Mouse (Mus musculus): ENCODE measurements around the gene Hspa2. TPM values are rescaled to one million over a fixed set of nuclear protein-coding genes. Genes with fewer than 3 reads are reported as not detected.

Gene Hspa2
- polyA plus RNA-seq, 1 experiment from 2014 or later: 7.7 TPM

- H3K4me3 ChIP-seq (ENCODE audit: low read length): no peak overlapping the region
- H3K4me2 ChIP-seq (replicated peaks; ENCODE audit: low read depth, low read length): no peak overlapping the region
- H3K27ac ChIP-seq (ENCODE audit: low read depth, low read length): no peak overlapping the region
- ATAC-seq (ENCODE audit: low FRiP score, low TSS enrichment): no peak
- H3K9me3 ChIP-seq (ENCODE audit: control insufficient read depth, low read length): no peaks in the 10 kb centered on the region
- H3K27me3 ChIP-seq (ENCODE audit: control insufficient read depth, insufficient read depth, low read length): no peaks in the 10 kb centered on the region
- no peaks in the 10 kb centered on the region for H3K36me3 ChIP-seq (ENCODE audit: control insufficient read depth, insufficient read depth, low read length)
- no peaks in the 10 kb centered on the region for H3K4me1 ChIP-seq (ENCODE audit: control insufficient read depth, insufficient read depth, low read length)
- WGBS: 87% methylated on average over 11 of the region's 12 CpGs
- no peak overlapping the region for H3K9ac ChIP-seq (ENCODE audit: low read depth, low read length)
These were observed 11.5 kb downstream of the Hspa2 start for GRCm38 (mm10) chr12:76415383-76416010.

GRCm38 (mm10) chr12:76417433-76417854 is 13.5 kb downstream of the Hspa2 start, which contains the start of gene Ppp1r36:
Ppp1r36 (plus strand) TSS chr12:76417538.
- 1% methylated on average over 37 of the region's 37 CpGs for WGBS
- H3K9ac ChIP-seq (ENCODE audit: low read depth, low read length): peak within 1 kb of the TSS; percentile 60
- H3K27me3 ChIP-seq (ENCODE audit: control insufficient read depth, insufficient read depth, low read length): no peaks in the 10 kb centered on the region
- no peaks in the 10 kb centered on the region for H3K4me1 ChIP-seq (ENCODE audit: control insufficient read depth, insufficient read depth, low read length)
- no peaks in the 10 kb centered on the region for H3K36me3 ChIP-seq (ENCODE audit: control insufficient read depth, insufficient read depth, low read length)
- no peaks in the 10 kb centered on the region for H3K9me3 ChIP-seq (ENCODE audit: control insufficient read depth, low read length)
- no peak within 1 kb of the TSS for H3K27ac ChIP-seq (ENCODE audit: low read depth, low read length)
- peak within 1 kb of the TSS; percentile 42 for H3K4me3 ChIP-seq (ENCODE audit: low read length)
- ATAC-seq (ENCODE audit: low FRiP score, low TSS enrichment): peak; percentile 91
- H3K4me2 ChIP-seq (replicated peaks; ENCODE audit: low read depth, low read length): peak within 1 kb of the TSS; percentile 73

- Histone ChIP-seq H3K9ac (ENCODE audit: low read depth, low read length) (no peak overlapping the region), H3K4me3 (ENCODE audit: low read length) (no peak overlapping the region), H3K9me3 (ENCODE audit: control insufficient read depth, low read length) (no peaks in the 10 kb centered on the region), H3K4me2 (replicated peaks; ENCODE audit: low read depth, low read length) (no peak overlapping the region), H3K4me1 (ENCODE audit: control insufficient read depth, insufficient read depth, low read length) (no peaks in the 10 kb centered on the region), H3K27ac (ENCODE audit: low read depth, low read length) (no peak overlapping the region), H3K36me3 (ENCODE audit: control insufficient read depth, insufficient read depth, low read length) (no peaks in the 10 kb centered on the region), H3K27me3 (ENCODE audit: control insufficient read depth, insufficient read depth, low read length) (no peaks in the 10 kb centered on the region)
- no peak for ATAC-seq (ENCODE audit: low FRiP score, low TSS enrichment)
- 94% methylated on average over 5 of the region's 5 CpGs for WGBS
These were observed 14.4 kb downstream of the Hspa2 start for GRCm38 (mm10) chr12:76418346-76418745.

GRCm38 (mm10) chr12:76425256-76425655 is 21.3 kb downstream of the Hspa2 start:
- H3K36me3 ChIP-seq (ENCODE audit: control insufficient read depth, insufficient read depth, low read length): no peaks in the 10 kb centered on the region
- ATAC-seq (ENCODE audit: low FRiP score, low TSS enrichment): no peak
- H3K27me3 ChIP-seq (ENCODE audit: control insufficient read depth, insufficient read depth, low read length): no peaks in the 10 kb centered on the region
- no peak overlapping the region for H3K9ac ChIP-seq (ENCODE audit: low read depth, low read length)
- WGBS: 94% methylated on average over 3 of the region's 3 CpGs
- no peak overlapping the region for H3K4me2 ChIP-seq (replicated peaks; ENCODE audit: low read depth, low read length)
- no peaks in the 10 kb centered on the region for H3K9me3 ChIP-seq (ENCODE audit: control insufficient read depth, low read length)
- H3K27ac ChIP-seq (ENCODE audit: low read depth, low read length): no peak overlapping the region
- H3K4me1 ChIP-seq (ENCODE audit: control insufficient read depth, insufficient read depth, low read length): no peaks in the 10 kb centered on the region
- H3K4me3 ChIP-seq (ENCODE audit: low read length): no peak overlapping the region

GRCm38 (mm10) chr12:76427546-76427945 is 23.6 kb downstream of the Hspa2 start:
- no peaks in the 10 kb centered on the region for H3K9me3 ChIP-seq (ENCODE audit: control insufficient read depth, low read length)
- H3K4me2 ChIP-seq (replicated peaks; ENCODE audit: low read depth, low read length): no peak overlapping the region
- no peak overlapping the region for H3K9ac ChIP-seq (ENCODE audit: low read depth, low read length)
- no peaks in the 10 kb centered on the region for H3K4me1 ChIP-seq (ENCODE audit: control insufficient read depth, insufficient read depth, low read length)
- no peak for ATAC-seq (ENCODE audit: low FRiP score, low TSS enrichment)
- H3K27ac ChIP-seq (ENCODE audit: low read depth, low read length): no peak overlapping the region
- no peak overlapping the region for H3K4me3 ChIP-seq (ENCODE audit: low read length)
- WGBS: 40% methylated on average over 5 of the region's 5 CpGs
- H3K27me3 ChIP-seq (ENCODE audit: control insufficient read depth, insufficient read depth, low read length): no peaks in the 10 kb centered on the region
- H3K36me3 ChIP-seq (ENCODE audit: control insufficient read depth, insufficient read depth, low read length): no peaks in the 10 kb centered on the region

GRCm38 (mm10) chr12:76430879-76431406 is 27.0 kb downstream of the Hspa2 start:
- Histone ChIP-seq H3K27ac (ENCODE audit: low read depth, low read length) (no peak overlapping the region), H3K4me3 (ENCODE audit: low read length) (no peak overlapping the region), H3K27me3 (ENCODE audit: control insufficient read depth, insufficient read depth, low read length) (peaks cover 3% of the 10 kb centered on the region; the same call in 1 of the 2 replicates), H3K9me3 (ENCODE audit: control insufficient read depth, low read length) (no peaks in the 10 kb centered on the region), H3K4me2 (replicated peaks; ENCODE audit: low read depth, low read length) (no peak overlapping the region), H3K36me3 (ENCODE audit: control insufficient read depth, insufficient read depth, low read length) (no peaks in the 10 kb centered on the region), H3K9ac (ENCODE audit: low read depth, low read length) (no peak overlapping the region), H3K4me1 (ENCODE audit: control insufficient read depth, insufficient read depth, low read length) (0 out of 2 replicates have a peak, but pooled peaks cover 2% of the 10 kb centered on the region)
- WGBS: 51% methylated on average over 5 of the region's 5 CpGs
- ATAC-seq (ENCODE audit: low FRiP score, low TSS enrichment): no peak

GRCm38 (mm10) chr12:76431431-76431830 is 27.5 kb downstream of the Hspa2 start:
- Histone ChIP-seq H3K9ac (ENCODE audit: low read depth, low read length) (no peak overlapping the region), H3K36me3 (ENCODE audit: control insufficient read depth, insufficient read depth, low read length) (no peaks in the 10 kb centered on the region), H3K4me3 (ENCODE audit: low read length) (no peak overlapping the region), H3K9me3 (ENCODE audit: control insufficient read depth, low read length) (no peaks in the 10 kb centered on the region), H3K4me1 (ENCODE audit: control insufficient read depth, insufficient read depth, low read length) (0 out of 2 replicates have a peak, but pooled peaks cover 2% of the 10 kb centered on the region), H3K27ac (ENCODE audit: low read depth, low read length) (no peak overlapping the region), H3K27me3 (ENCODE audit: control insufficient read depth, insufficient read depth, low read length) (peaks cover 3% of the 10 kb centered on the region; the same call in 1 of the 2 replicates), H3K4me2 (replicated peaks; ENCODE audit: low read depth, low read length) (no peak overlapping the region)
- no peak for ATAC-seq (ENCODE audit: low FRiP score, low TSS enrichment)
- WGBS: 88% methylated on average over 6 of the region's 6 CpGs

- Histone ChIP-seq H3K4me1 (ENCODE audit: control insufficient read depth, insufficient read depth, low read length) (0 out of 2 replicates have a peak, but pooled peaks cover 2% of the 10 kb centered on the region), H3K9me3 (ENCODE audit: control insufficient read depth, low read length) (no peaks in the 10 kb centered on the region), H3K9ac (ENCODE audit: low read depth, low read length) (no peak overlapping the region), H3K4me2 (replicated peaks; ENCODE audit: low read depth, low read length) (no peak overlapping the region), H3K4me3 (ENCODE audit: low read length) (no peak overlapping the region), H3K27me3 (ENCODE audit: control insufficient read depth, insufficient read depth, low read length) (peaks cover 3% of the 10 kb centered on the region; the same call in 1 of the 2 replicates), H3K36me3 (ENCODE audit: control insufficient read depth, insufficient read depth, low read length) (no peaks in the 10 kb centered on the region), H3K27ac (ENCODE audit: low read depth, low read length) (no peak overlapping the region)
- 33% methylated on average over 7 of the region's 7 CpGs for WGBS
- no peak for ATAC-seq (ENCODE audit: low FRiP score, low TSS enrichment)
These were observed 30.1 kb downstream of the Hspa2 start for GRCm38 (mm10) chr12:76434111-76434510.

GRCm38 (mm10) chr12:76435084-76435483 is 31.1 kb downstream of the Hspa2 start:
- peak; percentile 86 for ATAC-seq (ENCODE audit: low FRiP score, low TSS enrichment)
- WGBS: 3% methylated on average over 17 of the region's 17 CpGs

More at GRCm38 (mm10) chr12:76435084-76435483, 31.1 kb downstream of the Hspa2 start:
- Histone ChIP-seq H3K4me3 (ENCODE audit: low read length) (peak overlapping the region; percentile 42), H3K9me3 (ENCODE audit: control insufficient read depth, low read length) (no peaks in the 10 kb centered on the region), H3K27me3 (ENCODE audit: control insufficient read depth, insufficient read depth, low read length) (peaks cover 3% of the 10 kb centered on the region; the same call in 1 of the 2 replicates), H3K36me3 (ENCODE audit: control insufficient read depth, insufficient read depth, low read length) (no peaks in the 10 kb centered on the region), H3K4me1 (ENCODE audit: control insufficient read depth, insufficient read depth, low read length) (0 out of 2 replicates have a peak, but pooled peaks cover 2% of the 10 kb centered on the region), H3K9ac (ENCODE audit: low read depth, low read length) (peak overlapping the region; percentile 53; the same call in 1 of the 2 replicates), H3K4me2 (replicated peaks; ENCODE audit: low read depth, low read length) (peak overlapping the region; percentile 78), H3K27ac (ENCODE audit: low read depth, low read length) (no peak overlapping the region)
